Mouse (Mus musculus) ES-Bruce4 (cell line): ENCODE measurements around the gene Slc39a1. TPM values are rescaled to one million over a fixed set of nuclear protein-coding genes. Genes with fewer than 3 reads are reported as not detected.
"Not testable (repeated sequence)": the region's sequence is repeated elsewhere in the genome, so short reads cannot be mapped to it uniquely, and the experiment has no call there.

Experiments
- H3K27ac ChIP-seq: 2 replicates; pipeline ENCODE4 v1.5.1; 2012; ENCODE audit warnings: low read length, inconsistent platforms; ENCODE audit not compliant: insufficient read depth
- H3K27me3 ChIP-seq: 2 replicates; pipeline ENCODE4 v1.6.1; 2012; ENCODE audit warnings: mild to moderate bottlenecking, low read length, inconsistent platforms; ENCODE audit not compliant: control insufficient read depth, poor library complexity, insufficient read depth, severe bottlenecking
- H3K36me3 ChIP-seq: 2 replicates; pipeline ENCODE4 v1.6.1; 2012; ENCODE audit warnings: inconsistent platforms, mild to moderate bottlenecking, low read length, moderate library complexity; ENCODE audit not compliant: control insufficient read depth, poor library complexity, insufficient read depth, severe bottlenecking
- H3K4me1 ChIP-seq: one replicate; pipeline ENCODE4 v1.8.1; 2011; ENCODE audit warnings: low read length; ENCODE audit not compliant: control insufficient read depth, insufficient read depth
- H3K4me3 ChIP-seq: 2 replicates; pipeline ENCODE4 v1.5.1; 2011; ENCODE audit warnings: low read depth, mild to moderate bottlenecking, low read length
- H3K9ac ChIP-seq: 2 replicates; pipeline ENCODE4 v1.6.1; 2012; ENCODE audit warnings: low read depth, mild to moderate bottlenecking, inconsistent platforms; ENCODE audit not compliant: poor library complexity, severe bottlenecking
- H3K9me3 ChIP-seq: replicated peaks from 2 replicates; pipeline ENCODE4 v1.6.1; 2012; ENCODE audit warnings: mild to moderate bottlenecking, low read length, inconsistent platforms; ENCODE audit not compliant: control insufficient read depth, poor library complexity, insufficient read depth, severe bottlenecking
- CTCF ChIP-seq: IDR thresholded peaks from one replicate; pipeline ENCODE4 v1.8.1; 2011; ENCODE audit warnings: low read depth, low read length
- EP300 ChIP-seq: IDR thresholded peaks from 2 replicates; pipeline ENCODE4 v1.6.1; 2011; ENCODE audit warnings: low read depth, low read length; ENCODE audit not compliant: insufficient read depth
- POLR2A ChIP-seq: IDR thresholded peaks from one replicate; pipeline ENCODE4 v1.8.1; 2011; ENCODE audit warnings: low read length; ENCODE audit not compliant: insufficient read depth
- polyA plus RNA-seq: library from polyadenylated mRNA; stranded (reverse); fragments of >200 nt; gene quantifications from 2 replicates; pipeline ENCODE4 v1.2.4, GENCODE M21; 2011; ENCODE audit warnings: low read depth; ENCODE audit not compliant: missing spikeins, insufficient read depth, insufficient read length

Slc39a1 gene
- polyA plus RNA-seq, 1 experiment, result 62.4 TPM

DNA sequence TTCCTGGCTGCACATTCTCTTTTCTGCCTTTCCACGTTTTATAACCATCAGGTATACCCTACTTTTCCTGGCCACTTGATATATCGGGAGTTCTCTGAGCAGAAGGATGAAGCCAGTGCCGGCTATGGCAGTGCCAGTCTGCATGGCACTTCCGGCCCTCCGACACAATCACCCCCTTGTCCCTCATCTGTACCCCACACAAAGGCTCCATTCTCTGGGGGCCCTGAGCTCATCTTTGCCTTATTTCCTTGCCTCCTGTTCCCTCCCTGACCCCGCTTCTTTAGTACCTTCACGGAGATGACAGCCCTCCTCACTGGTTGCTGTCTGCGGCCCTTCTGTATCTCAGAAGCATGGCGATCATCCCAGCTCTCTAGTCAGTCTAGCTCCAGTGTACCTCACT is 32.7 kb downstream of the Slc39a1 start:
- Histone ChIP-seq H3K27ac (no peak overlapping the region), H3K4me1 (no peaks in the 10 kb centered on the region), H3K9me3 (no peaks in the 10 kb centered on the region), H3K27me3 (no peaks in the 10 kb centered on the region), H3K36me3 (peaks cover 4% of the 10 kb centered on the region; the same call in 1 of the 2 replicates), H3K9ac (no peak overlapping the region), H3K4me3 (no peak overlapping the region)
- TF ChIP-seq CTCF, result no peak
- TF ChIP-seq POLR2A, result no peak

DNA sequence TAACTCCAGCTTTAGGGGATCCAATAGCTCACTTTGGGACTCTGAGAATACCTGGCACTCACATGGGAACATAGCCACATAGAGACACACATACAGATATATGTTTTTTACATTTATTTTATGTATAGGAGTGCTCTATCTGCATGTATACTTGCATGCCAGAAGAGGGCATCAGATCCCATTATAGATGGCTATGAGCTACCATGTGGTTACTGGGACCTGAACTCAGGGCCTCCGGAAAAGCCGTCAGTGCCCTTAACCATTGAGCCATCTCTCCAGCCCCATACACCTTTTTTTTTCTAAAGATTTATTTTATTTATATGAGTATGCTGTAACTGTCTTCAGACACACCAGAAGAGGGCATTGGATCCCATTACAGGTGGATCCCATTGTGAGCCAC is 36.2 kb downstream of the Slc39a1 start:
- Histone ChIP-seq H3K9ac (no peak overlapping the region), H3K27me3 (no peaks in the 10 kb centered on the region), H3K9me3 (no peaks in the 10 kb centered on the region), H3K4me3 (no peak overlapping the region), H3K36me3 (peaks cover 4% of the 10 kb centered on the region; the same call in 1 of the 2 replicates), H3K27ac (no peak overlapping the region), H3K4me1 (no peaks in the 10 kb centered on the region)
- TF ChIP-seq EP300 (no peak), CTCF (no peak), POLR2A (no peak)

DNA sequence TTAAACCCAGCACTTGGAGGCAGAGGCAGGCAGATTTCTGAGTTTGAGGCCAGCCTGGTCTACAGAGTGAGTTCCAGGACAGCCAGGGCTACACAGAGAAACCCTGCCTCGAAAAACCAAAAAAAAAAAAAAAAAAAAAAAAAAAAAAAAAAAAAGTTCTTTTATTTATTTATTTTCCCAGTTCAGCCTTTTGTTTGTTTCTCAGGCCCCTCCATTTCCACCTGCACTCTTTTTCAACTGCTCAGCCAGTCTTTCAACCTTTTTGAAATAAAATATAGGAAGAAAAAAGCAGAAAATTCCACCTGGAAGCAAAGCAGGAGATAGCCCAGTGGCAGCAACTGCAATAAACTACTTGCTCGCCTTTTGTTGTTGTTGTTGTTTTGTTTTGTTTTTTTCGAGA is 41.4 kb downstream of the Slc39a1 start:
- H3K4me1 ChIP-seq, H3K9me3 ChIP-seq, H3K4me3 ChIP-seq, H3K9ac ChIP-seq, H3K27ac ChIP-seq, H3K27me3 ChIP-seq, H3K36me3 ChIP-seq: not testable (repeated sequence)

DNA sequence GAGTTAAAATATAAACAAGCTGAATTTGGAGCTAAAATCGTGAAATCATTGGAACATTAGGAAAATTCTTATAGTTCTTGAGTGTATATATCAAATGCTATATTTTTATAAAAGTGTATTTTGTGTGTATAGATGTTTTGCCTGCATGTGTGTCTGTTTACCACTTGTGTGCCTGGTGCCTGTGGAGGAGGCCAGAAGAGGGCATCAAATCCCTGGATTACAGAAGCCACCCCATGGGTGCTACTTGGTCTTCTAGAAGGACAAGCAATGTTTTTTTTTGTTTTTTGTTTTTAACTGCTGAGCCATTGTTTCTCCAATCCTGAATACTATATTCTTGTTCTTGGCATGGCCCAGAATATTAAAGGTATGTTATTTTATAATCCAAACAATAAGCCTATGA is 42.6 kb downstream of the Slc39a1 start:
- no peak overlapping the region for H3K27ac ChIP-seq

DNA sequence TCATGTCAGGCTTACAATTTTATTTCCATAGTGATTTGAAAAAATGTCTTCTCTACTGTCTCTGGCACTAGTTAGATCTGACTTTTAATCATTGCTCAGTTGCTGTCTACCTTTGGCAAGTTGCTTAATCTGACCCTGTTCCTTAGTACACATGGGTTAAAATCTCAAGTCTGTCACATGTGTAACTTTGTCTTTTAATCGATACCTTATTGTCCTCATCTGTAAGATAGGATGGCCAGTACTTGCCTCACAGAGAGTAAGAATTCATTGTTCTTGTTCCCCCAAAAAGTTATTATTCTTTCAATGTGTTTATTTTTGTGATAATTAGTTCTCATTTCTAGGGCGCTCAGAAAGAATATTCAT is 44.0 kb downstream of the Slc39a1 start:
- H3K27ac ChIP-seq, result peak overlapping the region; percentile 95; the same call in 1 of the 2 replicates
- H3K4me1 ChIP-seq, result no peaks in the 10 kb centered on the region
- H3K4me3 ChIP-seq, result peak overlapping the region; percentile 99
- TF ChIP-seq CTCF (no peak), POLR2A (no peak), EP300 (no peak)
- H3K9me3 ChIP-seq, result no peaks in the 10 kb centered on the region
- H3K27me3 ChIP-seq, result no peaks in the 10 kb centered on the region
- H3K9ac ChIP-seq, result peak overlapping the region; percentile 83
- H3K36me3 ChIP-seq, result peaks cover 4% of the 10 kb centered on the region; the same call in 1 of the 2 replicates

More for the DNA sequence above, 42.6 kb downstream of the Slc39a1 start:
- no peaks in the 10 kb centered on the region for H3K9me3 ChIP-seq
- no peak for TF ChIP-seq CTCF
- TF ChIP-seq EP300, result no peak
- H3K4me3 ChIP-seq, result no peak overlapping the region
- H3K4me1 ChIP-seq, result no peaks in the 10 kb centered on the region
- no peak overlapping the region for H3K9ac ChIP-seq
- H3K36me3 ChIP-seq, result no peaks in the 10 kb centered on the region
- H3K27me3 ChIP-seq, result no peaks in the 10 kb centered on the region

DNA sequence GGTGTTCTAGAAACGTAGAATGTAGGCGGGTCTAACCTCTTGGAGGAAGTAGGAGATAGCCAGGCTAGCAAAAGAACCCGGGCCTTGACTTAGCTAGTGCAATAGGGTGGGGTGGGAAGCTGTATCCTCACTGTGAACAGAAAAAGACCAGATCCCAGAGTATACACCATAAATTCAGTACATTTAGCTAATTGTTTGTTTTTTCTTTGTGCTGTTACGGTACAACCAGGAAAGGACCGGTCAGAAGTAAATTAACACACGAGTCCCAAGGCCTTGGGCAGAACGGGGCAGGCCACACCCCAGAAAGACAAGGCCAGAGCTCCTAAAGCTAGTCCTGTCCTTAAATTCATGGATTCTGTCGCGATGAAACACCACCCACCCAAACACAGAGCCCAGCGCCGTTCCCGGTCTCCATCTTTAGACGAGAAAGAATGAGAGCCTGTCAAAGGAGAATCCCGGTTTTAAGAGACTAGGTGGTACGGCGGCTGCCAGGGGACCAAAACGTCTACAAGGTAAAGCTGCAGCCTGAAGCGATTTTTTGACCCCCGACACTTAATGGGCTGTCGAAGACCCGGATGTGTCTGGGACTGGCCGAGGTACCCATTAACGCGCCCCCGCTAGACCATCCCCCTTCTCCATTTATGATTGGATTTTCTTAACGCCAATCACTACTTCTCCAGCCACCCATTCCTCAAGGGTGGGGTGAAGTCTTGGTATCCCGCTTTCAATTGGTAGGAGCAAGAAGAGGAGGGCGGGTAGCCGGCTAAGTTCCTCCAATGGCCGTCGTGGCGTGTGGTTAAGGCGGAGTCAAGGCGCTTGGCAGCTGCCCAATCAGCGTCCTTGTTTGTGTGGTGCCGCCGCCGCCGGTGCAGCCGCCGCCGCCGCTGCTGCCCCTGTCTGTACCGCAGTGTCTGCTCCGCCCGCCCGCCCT is 44.6 kb downstream of the Slc39a1 start, which contains the start of gene Gatad2b:
TSS of gene Gatad2b (plus strand) at position 834 of the 931 bp plus-strand sequence.
- no peaks in the 10 kb centered on the region for H3K27me3 ChIP-seq
- peaks cover 4% of the 10 kb centered on the region; the same call in 1 of the 2 replicates for H3K36me3 ChIP-seq
- peak; percentile 33 for TF ChIP-seq POLR2A
- no peak for TF ChIP-seq CTCF
- H3K9ac ChIP-seq, result peak within 1 kb of the TSS; percentile 83
- peak within 1 kb of the TSS; percentile 95 for H3K27ac ChIP-seq
- H3K4me3 ChIP-seq, result peak within 1 kb of the TSS; percentile 99
- no peaks in the 10 kb centered on the region for H3K9me3 ChIP-seq
- H3K4me1 ChIP-seq, result no peaks in the 10 kb centered on the region
